Mouse (Mus musculus) lung, adult 2 months (tissue): ENCODE measurements around the gene Olfr920.

ENCODE experiments used
- CTCF ChIP-seq: fragments of 200-500 bp; IDR thresholded peaks from 2 replicates; pipeline ENCODE4 v1.5.1; 2011; ENCODE audit warnings: mild to moderate bottlenecking, low read length, control low read depth; ENCODE audit not compliant: insufficient read depth
- POLR2A ChIP-seq: fragments of 200-500 bp; IDR thresholded peaks from 2 replicates; pipeline ENCODE4 v1.6.1; 2011; ENCODE audit warnings: low read depth, mild to moderate bottlenecking, control low read depth, low read length, borderline replicate concordance; ENCODE audit errors: extremely low read depth

GRCm38 (mm10) chr9:38741408-38741807 lies 10.7 kb upstream of the Olfr920 start:
- no peak for TF ChIP-seq POLR2A
- no peak for TF ChIP-seq CTCF
